In genomic region chr9:120759771-120760170, GRCm38 (mm10) we compare ENCODE assay signal across 9 mouse cellular contexts.
DNase-seq lines count a peak whose midpoint lies in the region; ATAC-seq and TF ChIP-seq lines count a peak whose summit lies in the region.
"Had no signal": no experiment of that assay in that cellular context is flagged by ENCODE, and none has a peak within 500 bp of the region (broad histone marks: within the 10 kb centered on the region; RNA-seq: fewer than 3 reads in every experiment).

No protein-coding gene starts in this region.

- TF ChIP-seq POLR2A in limb, embryonic 14.5 days (IDR thresholded peaks at IDR 0.05; ENCODE audit: borderline replicate concordance, extremely low read depth, insufficient read depth, insufficient read length): no peak

- ATAC-seq in hindbrain, embryonic 13.5 days (ENCODE audit: low FRiP score): peak; percentile 72; the same call in 1 of the 2 replicates
- peak; percentile 26; the same call in 1 of the 2 replicates for ATAC-seq in limb, embryonic 14.5 days (ENCODE audit: low FRiP score, low read depth)
- ATAC-seq in stomach, embryonic 16.5 days (ENCODE audit: insufficient read depth, low FRiP score): peak; percentile 42

- H3K27me3 ChIP-seq in hindbrain, embryonic 13.5 days: no peaks in the 10 kb centered on the region
- H3K27me3 ChIP-seq in limb, embryonic 14.5 days (ENCODE audit: control insufficient read depth, insufficient read depth, low read length): no peaks in the 10 kb centered on the region
- no peaks in the 10 kb centered on the region for H3K27me3 ChIP-seq in stomach, embryonic 16.5 days (ENCODE audit: control insufficient read depth, insufficient read depth, low read length)
- H3K27me3 ChIP-seq: limb, embryonic 13.5 days had no signal

- no peaks in the 10 kb centered on the region for H3K36me3 ChIP-seq in hindbrain, embryonic 13.5 days
- H3K36me3 ChIP-seq in limb, embryonic 14.5 days (ENCODE audit: control insufficient read depth, insufficient read depth, low read length): no peaks in the 10 kb centered on the region
- H3K36me3 ChIP-seq in stomach, embryonic 16.5 days (ENCODE audit: control insufficient read depth, insufficient read depth, low read length): no peaks in the 10 kb centered on the region
- H3K36me3 ChIP-seq: limb, embryonic 13.5 days had no signal

- no peak overlapping the region for H3K9ac ChIP-seq in hindbrain, embryonic 13.5 days
- H3K9ac ChIP-seq in limb, embryonic 14.5 days (ENCODE audit: low read depth, low read length, severe bottlenecking): no peak overlapping the region
- no peak overlapping the region for H3K9ac ChIP-seq in stomach, embryonic 16.5 days (ENCODE audit: low read length)
- H3K9ac ChIP-seq: limb, embryonic 13.5 days had no signal

- DNase-seq in adrenal gland, adult 2 months: peak; percentile 42
- no peak for DNase-seq in adrenal gland, postnatal 4 days (ENCODE audit: low spot score in 2 of 2)
- peak; percentile 14 for DNase-seq in WW6 (ENCODE audit: low read depth, low spot score)
- no peak for DNase-seq in limb, embryonic 14.5 days (ENCODE audit: low spot score)
- no peak for DNase-seq in MN1 (ENCODE audit: low spot score)
- DNase-seq in spleen, adult 12 weeks (ENCODE audit: low spot score): no peak

- peak overlapping the region; percentile 3; the same call in 1 of the 2 replicates for H3K27ac ChIP-seq in hindbrain, embryonic 13.5 days
- H3K27ac ChIP-seq in limb, embryonic 14.5 days (replicated peaks; ENCODE audit: low read depth, low read length): no peak overlapping the region
- peak overlapping the region; percentile 4 for H3K27ac ChIP-seq in stomach, embryonic 16.5 days (ENCODE audit: low read length)
- H3K27ac ChIP-seq: limb, embryonic 13.5 days had no signal

- 28% methylated on average over 5 of the region's 5 CpGs for WGBS in hindbrain, embryonic 13.5 days
- WGBS in limb, embryonic 14.5 days: 68% methylated on average over 5 of the region's 5 CpGs
- WGBS in stomach, embryonic 16.5 days: 71% methylated on average over 5 of the region's 5 CpGs

- no peak overlapping the region for H3K4me3 ChIP-seq in hindbrain, embryonic 13.5 days
- no peak overlapping the region for H3K4me3 ChIP-seq in limb, embryonic 14.5 days (replicated peaks; ENCODE audit: low read length)
- H3K4me3 ChIP-seq in stomach, embryonic 16.5 days (replicated peaks; ENCODE audit: low read length): no peak overlapping the region
- H3K4me3 ChIP-seq: limb, embryonic 13.5 days had no signal

- 0 out of 2 replicates have a peak, but pooled peaks cover 3% of the 10 kb centered on the region for H3K4me1 ChIP-seq in hindbrain, embryonic 13.5 days (replicated peaks)
- H3K4me1 ChIP-seq in limb, embryonic 14.5 days (ENCODE audit: control insufficient read depth, insufficient read depth, low read length): no peaks in the 10 kb centered on the region
- H3K4me1 ChIP-seq in stomach, embryonic 16.5 days (ENCODE audit: control insufficient read depth, insufficient read depth, low read length): peaks cover 9% of the 10 kb centered on the region

- no peaks in the 10 kb centered on the region for H3K9me3 ChIP-seq in hindbrain, embryonic 13.5 days
- H3K9me3 ChIP-seq in limb, embryonic 14.5 days (ENCODE audit: control insufficient read depth, low read length): no peaks in the 10 kb centered on the region
- H3K9me3 ChIP-seq in stomach, embryonic 16.5 days (replicated peaks; ENCODE audit: control insufficient read depth, low read length): no peaks in the 10 kb centered on the region
- H3K9me3 ChIP-seq: limb, embryonic 13.5 days had no signal

- no peak overlapping the region for H3K4me2 ChIP-seq in hindbrain, embryonic 13.5 days
- H3K4me2 ChIP-seq in limb, embryonic 14.5 days (replicated peaks; ENCODE audit: low read depth, low read length, severe bottlenecking): no peak overlapping the region
- no peak overlapping the region for H3K4me2 ChIP-seq in stomach, embryonic 16.5 days (ENCODE audit: low read depth, low read length)
- H3K4me2 ChIP-seq: limb, embryonic 13.5 days had no signal

Comparison
In these comparisons a context has a peak if more than half of its experiments do, and no peak if none do; other contexts are left out.
1. DNase-seq: peak in adrenal gland, adult 2 months (single experiment) and WW6 (single experiment); none in adrenal gland, postnatal 4 days (0 of 2), limb, embryonic 14.5 days (single experiment), MN1 (single experiment) and spleen, adult 12 weeks (single experiment).
2. Peak in every context shown above with its lines, with median percentiles within 50 percentile points of each other: ATAC-seq.